Mouse (Mus musculus) ES-Bruce4 (cell line): Measurements from ENCODE around the gene Ccdc184. TPM values are rescaled to one million over a fixed set of nuclear protein-coding genes. Genes with fewer than 3 reads are reported as not detected.

Experiments used
- H3K27ac ChIP-seq: 2 replicates; pipeline ENCODE4 v1.5.1; 2012; ENCODE audit warnings: low read length, inconsistent platforms; ENCODE audit not compliant: insufficient read depth
- H3K27me3 ChIP-seq: 2 replicates; pipeline ENCODE4 v1.6.1; 2012; ENCODE audit warnings: mild to moderate bottlenecking, low read length, inconsistent platforms; ENCODE audit not compliant: control insufficient read depth, poor library complexity, insufficient read depth, severe bottlenecking
- H3K36me3 ChIP-seq: 2 replicates; pipeline ENCODE4 v1.6.1; 2012; ENCODE audit warnings: inconsistent platforms, mild to moderate bottlenecking, low read length, moderate library complexity; ENCODE audit not compliant: control insufficient read depth, poor library complexity, insufficient read depth, severe bottlenecking
- H3K4me1 ChIP-seq: one replicate; pipeline ENCODE4 v1.8.1; 2011; ENCODE audit warnings: low read length; ENCODE audit not compliant: control insufficient read depth, insufficient read depth
- H3K4me3 ChIP-seq: 2 replicates; pipeline ENCODE4 v1.5.1; 2011; ENCODE audit warnings: low read depth, mild to moderate bottlenecking, low read length
- H3K9ac ChIP-seq: 2 replicates; pipeline ENCODE4 v1.6.1; 2012; ENCODE audit warnings: low read depth, mild to moderate bottlenecking, inconsistent platforms; ENCODE audit not compliant: poor library complexity, severe bottlenecking
- H3K9me3 ChIP-seq: replicated peaks from 2 replicates; pipeline ENCODE4 v1.6.1; 2012; ENCODE audit warnings: mild to moderate bottlenecking, low read length, inconsistent platforms; ENCODE audit not compliant: control insufficient read depth, poor library complexity, insufficient read depth, severe bottlenecking
- CTCF ChIP-seq: IDR thresholded peaks from one replicate; pipeline ENCODE4 v1.8.1; 2011; ENCODE audit warnings: low read depth, low read length
- EP300 ChIP-seq: IDR thresholded peaks from 2 replicates; pipeline ENCODE4 v1.6.1; 2011; ENCODE audit warnings: low read depth, low read length; ENCODE audit not compliant: insufficient read depth
- POLR2A ChIP-seq: IDR thresholded peaks from one replicate; pipeline ENCODE4 v1.8.1; 2011; ENCODE audit warnings: low read length; ENCODE audit not compliant: insufficient read depth
- polyA plus RNA-seq: library from polyadenylated mRNA; stranded (reverse); fragments of >200 nt; gene quantifications from 2 replicates; pipeline ENCODE4 v1.2.4, GENCODE M21; 2011; ENCODE audit warnings: low read depth; ENCODE audit not compliant: missing spikeins, insufficient read depth, insufficient read length

The Ccdc184 gene
- polyA plus RNA-seq, 1 experiment = 0.81 TPM

GRCm38 (mm10) chr15:98140809-98141208, 26.1 kb upstream of the Ccdc184 start:
- Histone ChIP-seq H3K4me1 (no peaks in the 10 kb centered on the region), H3K4me3 (no peak overlapping the region), H3K9me3 (no peaks in the 10 kb centered on the region), H3K9ac (no peak overlapping the region), H3K27me3 (no peaks in the 10 kb centered on the region), H3K36me3 (peaks cover 9% of the 10 kb centered on the region), H3K27ac (no peak overlapping the region)
- TF ChIP-seq POLR2A (no peak), EP300 (no peak), CTCF (no peak)

- H3K36me3 ChIP-seq = peaks cover 9% of the 10 kb centered on the region
- no peak overlapping the region for H3K9ac ChIP-seq
- no peak overlapping the region for H3K27ac ChIP-seq
- no peaks in the 10 kb centered on the region for H3K27me3 ChIP-seq
- no peaks in the 10 kb centered on the region for H3K9me3 ChIP-seq
- no peak overlapping the region for H3K4me3 ChIP-seq
- no peak for TF ChIP-seq EP300
- TF ChIP-seq POLR2A = no peak
- TF ChIP-seq CTCF = no peak
- H3K4me1 ChIP-seq = no peaks in the 10 kb centered on the region
Measured at GRCm38 (mm10) chr15:98142515-98142914, 24.4 kb upstream of the Ccdc184 start.

DNA sequence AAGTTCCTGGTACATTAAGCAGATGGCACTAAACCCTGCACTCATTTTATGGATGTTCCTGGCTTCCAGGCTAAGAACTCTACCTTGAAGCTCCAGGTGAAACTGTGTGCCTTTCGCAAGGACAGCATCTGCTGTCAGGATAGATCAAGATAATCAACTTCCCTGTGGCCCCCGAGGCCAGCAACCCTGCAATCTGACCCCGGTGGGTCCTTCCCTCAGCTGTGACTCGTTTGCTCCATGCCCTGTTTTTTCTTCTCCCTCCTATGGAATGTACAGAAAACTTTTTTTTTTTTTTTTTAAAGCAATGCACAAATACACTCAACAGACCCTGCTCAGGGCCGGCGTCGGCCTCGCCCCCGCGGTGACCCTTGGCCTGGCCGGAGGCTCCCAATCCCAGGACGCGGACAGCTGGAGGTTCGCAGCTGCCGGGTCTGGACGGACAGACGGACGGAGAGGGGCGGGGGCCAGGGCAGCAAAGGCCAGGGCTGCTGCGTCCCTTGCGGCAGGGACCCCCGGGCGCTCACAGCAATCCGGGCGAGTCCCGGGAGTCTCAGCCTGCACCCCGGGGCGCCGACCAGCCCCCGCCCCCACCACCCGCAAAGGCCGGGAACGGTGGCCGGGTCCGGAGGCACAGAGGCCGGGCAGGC, 22.0 kb upstream of the Ccdc184 start:
- peaks cover 9% of the 10 kb centered on the region for H3K36me3 ChIP-seq
- H3K27me3 ChIP-seq = no peaks in the 10 kb centered on the region
- TF ChIP-seq POLR2A (no peak), CTCF (no peak), EP300 (no peak)

DNA sequence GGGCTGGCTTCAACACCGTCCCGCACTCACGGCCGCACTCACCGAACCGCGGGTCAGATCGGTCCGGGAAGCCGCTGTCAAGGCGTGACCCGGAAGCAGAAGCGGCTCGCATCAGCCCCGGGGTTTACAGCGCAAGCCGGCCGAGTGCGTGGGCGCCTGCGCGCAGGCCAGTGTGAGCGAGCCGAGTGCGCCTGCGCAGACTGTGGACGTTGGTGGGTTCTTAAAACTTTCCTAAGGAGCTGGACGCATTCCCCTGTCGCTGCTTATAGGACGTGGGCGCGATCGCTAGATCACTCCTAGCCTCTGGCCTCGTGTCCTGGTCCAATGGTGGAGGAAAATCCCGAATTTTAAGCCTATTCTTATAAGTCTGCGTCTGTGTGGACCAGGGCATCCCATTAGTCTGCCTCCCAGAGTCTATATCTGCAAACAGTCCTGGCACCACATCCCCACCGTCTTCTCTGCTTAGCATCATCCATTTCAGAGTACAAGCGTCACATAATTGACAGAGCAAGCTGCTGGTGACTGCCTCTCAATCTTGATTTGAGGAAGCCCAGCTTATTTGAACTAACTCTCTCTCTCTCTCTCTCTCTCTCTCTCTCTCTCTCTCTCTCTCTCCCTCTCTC, 21.3 kb upstream of the Ccdc184 start:
- Histone ChIP-seq H3K27me3 (no peaks in the 10 kb centered on the region), H3K4me1 (peaks cover 2% of the 10 kb centered on the region), H3K36me3 (peaks cover 9% of the 10 kb centered on the region), H3K4me3 (peak overlapping the region; percentile 69), H3K9me3 (no peaks in the 10 kb centered on the region), H3K9ac (peak overlapping the region; percentile 87), H3K27ac (peak overlapping the region; percentile 97)
- peak; percentile 56; the same call in 1 of the 2 replicates for TF ChIP-seq EP300
- no peak for TF ChIP-seq CTCF
- TF ChIP-seq POLR2A = peak; percentile 13

More for the DNA sequence above, 22.0 kb upstream of the Ccdc184 start:
- Histone ChIP-seq H3K9me3 (no peaks in the 10 kb centered on the region), H3K4me3 (peak overlapping the region; percentile 69), H3K27ac (peak overlapping the region; percentile 88), H3K9ac (peak overlapping the region; percentile 87), H3K4me1 (peaks cover 2% of the 10 kb centered on the region)

DNA sequence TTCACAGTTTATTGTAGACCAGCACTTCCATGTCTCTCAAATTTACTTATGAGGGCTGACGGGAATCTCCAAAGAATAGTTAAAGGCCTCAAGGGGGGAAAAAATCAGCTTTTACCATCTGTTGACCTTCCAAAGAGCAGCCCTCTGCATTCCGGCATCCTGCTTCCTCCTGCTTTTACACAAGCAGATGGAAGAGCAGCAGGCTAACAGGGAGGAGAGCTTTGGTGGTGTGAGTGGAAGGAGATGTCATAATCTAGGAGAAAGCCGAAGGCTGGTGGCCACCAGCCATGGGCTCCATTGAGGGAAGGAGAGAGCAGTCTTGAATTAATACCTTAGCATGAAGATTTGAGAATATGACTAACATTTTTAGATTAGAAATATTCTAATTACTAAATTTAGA, 18.6 kb upstream of the Ccdc184 start:
- Histone ChIP-seq H3K36me3 (no peaks in the 10 kb centered on the region), H3K4me1 (peaks cover 2% of the 10 kb centered on the region), H3K27me3 (no peaks in the 10 kb centered on the region), H3K27ac (peak overlapping the region; percentile 83), H3K9ac (no peak overlapping the region), H3K4me3 (no peak overlapping the region), H3K9me3 (no peaks in the 10 kb centered on the region)
- 0 out of 2 replicates have a peak, but pooled peaks have one; percentile 13 for TF ChIP-seq EP300
- TF ChIP-seq POLR2A = no peak

DNA sequence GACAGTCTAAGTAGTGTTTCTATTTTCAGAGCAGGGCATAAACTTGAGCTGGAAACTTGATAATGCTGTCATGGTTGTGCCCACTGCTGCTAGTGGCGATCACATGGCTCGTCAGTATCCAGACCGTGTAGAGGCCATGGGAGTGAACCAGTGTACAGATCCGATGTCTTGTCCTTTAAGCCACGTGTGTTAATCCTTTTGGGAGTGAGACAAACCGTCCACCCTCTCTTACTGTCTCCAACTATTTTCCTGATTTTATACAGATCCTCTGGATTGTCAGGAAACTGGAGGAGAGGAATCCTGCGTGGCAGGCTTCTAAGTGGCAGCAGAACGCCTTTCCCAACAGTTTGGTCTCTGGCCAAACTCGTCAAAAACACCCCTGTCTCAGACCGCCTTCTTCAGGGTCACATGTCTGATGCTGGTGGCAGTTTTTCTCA, 17.8 kb upstream of the Ccdc184 start:
- no peaks in the 10 kb centered on the region for H3K36me3 ChIP-seq
- no peak for TF ChIP-seq POLR2A
- TF ChIP-seq EP300 = no peak
- no peak for TF ChIP-seq CTCF
- 0 out of 2 replicates have a peak overlapping the region, but pooled peaks have one; percentile 13 for H3K9ac ChIP-seq
- peaks cover 2% of the 10 kb centered on the region for H3K4me1 ChIP-seq
- no peaks in the 10 kb centered on the region for H3K9me3 ChIP-seq
- H3K27me3 ChIP-seq = no peaks in the 10 kb centered on the region
- no peak overlapping the region for H3K27ac ChIP-seq
- no peak overlapping the region for H3K4me3 ChIP-seq
